Mouse (Mus musculus) midbrain, embryonic 16.5 days (tissue): ENCODE measurements around the gene Map4k4. TPM values are rescaled to one million over a fixed set of nuclear protein-coding genes. Genes with fewer than 3 reads are reported as not detected.

Source experiments
- ATAC-seq: fragments of 200-750 bp; cut with Nextera tagmentation; 2 replicates; pipeline ENCODE4 v1.8.0; 2017; ENCODE audit warnings: moderate TSS enrichment
- H3K27ac ChIP-seq: fragments of 300-500 bp; sonication (generic); 2 replicates; pipeline ENCODE4 v1.5.1; 2014; ENCODE audit warnings: mild to moderate bottlenecking, low read length, mixed read lengths
- H3K27me3 ChIP-seq: fragments of 300-500 bp; sonication (generic); 2 replicates; pipeline ENCODE4 v1.6.1; 2014; ENCODE audit warnings: low read depth, low read length, mixed read lengths; ENCODE audit not compliant: control insufficient read depth, insufficient read depth
- H3K36me3 ChIP-seq: fragments of 300-500 bp; sonication (generic); 2 replicates; pipeline ENCODE4 v1.6.1; 2014; ENCODE audit warnings: mild to moderate bottlenecking, low read length, moderate library complexity, mixed read lengths; ENCODE audit not compliant: control insufficient read depth, insufficient read depth
- H3K4me1 ChIP-seq: fragments of 300-500 bp; sonication (generic); 2 replicates; pipeline ENCODE4 v1.6.1; 2014; ENCODE audit warnings: mild to moderate bottlenecking, low read length, mixed read lengths; ENCODE audit not compliant: control insufficient read depth, insufficient read depth
- H3K4me2 ChIP-seq: fragments of 300-500 bp; sonication (generic); 2 replicates; pipeline ENCODE4 v1.6.1; 2014; ENCODE audit warnings: mild to moderate bottlenecking, low read length, mixed read lengths
- H3K4me3 ChIP-seq: fragments of 300-500 bp; sonication (generic); 2 replicates; pipeline ENCODE4 v1.5.1; 2014; ENCODE audit warnings: low read depth, mild to moderate bottlenecking, low read length, moderate library complexity, mixed read lengths
- H3K9ac ChIP-seq: fragments of 300-500 bp; sonication (generic); 2 replicates; pipeline ENCODE4 v1.6.1; 2014; ENCODE audit warnings: low read depth, low read length, mixed read lengths
- H3K9me3 ChIP-seq: fragments of 300-500 bp; sonication (generic); replicated peaks from 2 replicates; pipeline ENCODE4 v1.6.1; 2014; ENCODE audit warnings: mild to moderate bottlenecking, low read length, mixed read lengths; ENCODE audit not compliant: control insufficient read depth, poor library complexity, severe bottlenecking
- WGBS: fragments of 180-500 bp; shearing (Covaris S2); extraction: QIAGEN DNeasy Blood & Tissue Kit; methylation state at CpG from one replicate; pipeline ENCODE4 v1.1.7; 2014; 5-methylcytosine and 5-hydroxymethylcytosine counted together
- polyA plus RNA-seq: library from polyadenylated mRNA; unstranded; fragments of >200 nt; fragmentation: Nextera tagmentation; extraction: Ambion mirVana; gene quantifications from 2 replicates; pipeline ENCODE4 v1.2.1, GENCODE M21; 2015

Map4k4 gene
- polyA plus RNA-seq, 1 experiment from 2014 or later = 31.4 TPM

- no peak overlapping the region for H3K27ac ChIP-seq
- WGBS = 90% methylated on average over 5 of the region's 5 CpGs
- no peaks in the 10 kb centered on the region for H3K4me1 ChIP-seq
- no peaks in the 10 kb centered on the region for H3K9me3 ChIP-seq
- H3K4me2 ChIP-seq = no peak overlapping the region
- H3K9ac ChIP-seq = no peak overlapping the region
- no peaks in the 10 kb centered on the region for H3K36me3 ChIP-seq
- no peak overlapping the region for H3K4me3 ChIP-seq
- no peaks in the 10 kb centered on the region for H3K27me3 ChIP-seq
- ATAC-seq = no peak
These were observed 155.2 kb downstream of the Map4k4 start for GRCm38 (mm10) chr1:40055963-40056362.

GRCm38 (mm10) chr1:40057351-40057750, 156.6 kb downstream of the Map4k4 start:
- Histone ChIP-seq H3K9ac (no peak overlapping the region), H3K27me3 (no peaks in the 10 kb centered on the region), H3K36me3 (no peaks in the 10 kb centered on the region), H3K27ac (no peak overlapping the region), H3K9me3 (no peaks in the 10 kb centered on the region), H3K4me1 (no peaks in the 10 kb centered on the region), H3K4me2 (no peak overlapping the region), H3K4me3 (no peak overlapping the region)
- 81% methylated on average over 5 of the region's 5 CpGs for WGBS
- no peak for ATAC-seq

GRCm38 (mm10) chr1:40058013-40058412, 157.3 kb downstream of the Map4k4 start:
- Histone ChIP-seq H3K27me3 (no peaks in the 10 kb centered on the region), H3K4me2 (no peak overlapping the region), H3K4me3 (no peak overlapping the region), H3K4me1 (no peaks in the 10 kb centered on the region; the same call in 1 of the 2 replicates), H3K9me3 (no peaks in the 10 kb centered on the region), H3K27ac (no peak overlapping the region), H3K9ac (no peak overlapping the region), H3K36me3 (no peaks in the 10 kb centered on the region)
- WGBS = 61% methylated on average over 11 of the region's 11 CpGs
- ATAC-seq = no peak

- no peak overlapping the region for H3K27ac ChIP-seq
- ATAC-seq = no peak
- no peaks in the 10 kb centered on the region for H3K9me3 ChIP-seq
- H3K27me3 ChIP-seq = no peaks in the 10 kb centered on the region
- no peak overlapping the region for H3K4me2 ChIP-seq
- peaks cover 5% of the 10 kb centered on the region for H3K4me1 ChIP-seq
- no peak overlapping the region for H3K9ac ChIP-seq
- no peak overlapping the region for H3K4me3 ChIP-seq
- H3K36me3 ChIP-seq = no peaks in the 10 kb centered on the region
- WGBS = 88% methylated on average over 4 of the region's 4 CpGs
These were observed 158.5 kb downstream of the Map4k4 start for GRCm38 (mm10) chr1:40059122-40059774.

GRCm38 (mm10) chr1:40061359-40061758, 160.6 kb downstream of the Map4k4 start:
- 77% methylated on average over 9 of the region's 9 CpGs for WGBS

GRCm38 (mm10) chr1:40063409-40063808, 162.7 kb downstream of the Map4k4 start:
- Histone ChIP-seq H3K9ac (no peak overlapping the region), H3K27ac (0 out of 2 replicates have a peak overlapping the region, but pooled peaks have one; percentile 4), H3K9me3 (no peaks in the 10 kb centered on the region), H3K4me2 (no peak overlapping the region), H3K4me3 (no peak overlapping the region), H3K36me3 (no peaks in the 10 kb centered on the region), H3K27me3 (no peaks in the 10 kb centered on the region), H3K4me1 (peaks cover 5% of the 10 kb centered on the region)
- WGBS = 54% methylated on average over 4 of the region's 4 CpGs
- ATAC-seq = peak; percentile 40

More at GRCm38 (mm10) chr1:40061359-40061758, 160.6 kb downstream of the Map4k4 start:
- H3K4me3 ChIP-seq = no peak overlapping the region
- H3K36me3 ChIP-seq = no peaks in the 10 kb centered on the region
- H3K4me1 ChIP-seq = peaks cover 5% of the 10 kb centered on the region
- no peaks in the 10 kb centered on the region for H3K27me3 ChIP-seq
- no peak overlapping the region for H3K4me2 ChIP-seq
- ATAC-seq = no peak
- H3K9ac ChIP-seq = no peak overlapping the region
- H3K9me3 ChIP-seq = no peaks in the 10 kb centered on the region
- no peak overlapping the region for H3K27ac ChIP-seq

GRCm38 (mm10) chr1:40064508-40064907, 163.8 kb downstream of the Map4k4 start:
- WGBS = 92% methylated on average over 8 of the region's 8 CpGs
- Histone ChIP-seq H3K4me2 (no peak overlapping the region), H3K27ac (no peak overlapping the region), H3K4me3 (no peak overlapping the region), H3K27me3 (no peaks in the 10 kb centered on the region), H3K36me3 (no peaks in the 10 kb centered on the region), H3K4me1 (peaks cover 5% of the 10 kb centered on the region), H3K9me3 (no peaks in the 10 kb centered on the region), H3K9ac (no peak overlapping the region)
- no peak for ATAC-seq

GRCm38 (mm10) chr1:40072558-40072957, 171.8 kb downstream of the Map4k4 start:
- Histone ChIP-seq H3K4me2 (no peak overlapping the region), H3K9ac (no peak overlapping the region), H3K27ac (no peak overlapping the region), H3K36me3 (no peaks in the 10 kb centered on the region), H3K4me3 (no peak overlapping the region), H3K9me3 (no peaks in the 10 kb centered on the region), H3K4me1 (no peaks in the 10 kb centered on the region), H3K27me3 (no peaks in the 10 kb centered on the region)
- 85% methylated on average over 4 of the region's 4 CpGs for WGBS
- ATAC-seq = no peak

- ATAC-seq = no peak
- Histone ChIP-seq H3K4me1 (no peaks in the 10 kb centered on the region), H3K4me2 (no peak within 1 kb of the TSS), H3K27me3 (no peaks in the 10 kb centered on the region), H3K9me3 (no peaks in the 10 kb centered on the region), H3K4me3 (no peak within 1 kb of the TSS), H3K9ac (no peak within 1 kb of the TSS), H3K27ac (no peak within 1 kb of the TSS), H3K36me3 (no peaks in the 10 kb centered on the region)
- 95% methylated on average over 5 of the region's 5 CpGs for WGBS
These were observed 173.1 kb downstream of the Map4k4 start, which contains the start of gene Il1r2 for GRCm38 (mm10) chr1:40073779-40074178. Gene Il1r2 (plus strand): TSS chr1:40074079.
